Mouse (Mus musculus): ENCODE measurements around the gene Atp9a. TPM values are rescaled to one million over a fixed set of nuclear protein-coding genes. Genes with fewer than 3 reads are reported as not detected.
A peak's percentile ranks its signal among the peaks of the same experiment; 100 is the strongest.
"Not testable (repeated sequence)": the region's sequence is repeated elsewhere in the genome, so short reads cannot be mapped to it uniquely, and the experiment has no call there.

Atp9a gene
- polyA plus RNA-seq, 1 experiment from 2014 or later: 35.2 TPM

DNA sequence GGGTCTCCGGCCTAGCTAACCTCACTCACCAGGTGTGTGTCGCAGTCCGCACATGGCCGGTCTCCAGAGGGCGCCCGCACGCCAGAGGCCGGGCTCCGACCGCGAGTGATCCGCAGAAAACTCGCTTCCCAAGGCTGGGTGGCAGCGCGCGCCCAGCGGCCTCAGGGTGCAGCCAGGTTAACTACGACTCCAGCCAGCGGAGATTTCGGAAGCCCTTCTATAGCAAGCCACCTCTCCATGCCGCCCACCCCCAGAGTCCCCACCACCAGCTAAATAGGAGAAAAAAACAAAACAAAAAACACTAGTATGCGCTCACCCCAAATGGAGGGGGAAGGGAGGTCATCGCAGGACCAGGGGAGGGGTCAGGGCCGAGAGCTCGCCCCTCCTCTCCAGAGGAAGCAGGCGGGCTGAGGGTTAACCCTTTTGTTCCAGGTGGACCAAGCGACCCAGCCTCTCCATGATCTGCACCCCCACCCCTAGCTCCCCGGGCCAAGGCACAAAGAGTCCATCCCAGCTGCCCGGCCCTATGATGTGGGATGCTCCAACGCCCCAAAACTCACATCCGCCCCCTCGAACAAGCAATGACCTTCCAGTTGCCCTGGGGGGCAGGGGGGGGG is 23.0 kb upstream of the Atp9a start:
- peak; percentile 55; the same call in 1 of the 2 replicates for ATAC-seq
- peak overlapping the region; percentile 76 for H3K9ac ChIP-seq
- 1% methylated on average over 32 of the region's 32 CpGs for WGBS

DNA sequence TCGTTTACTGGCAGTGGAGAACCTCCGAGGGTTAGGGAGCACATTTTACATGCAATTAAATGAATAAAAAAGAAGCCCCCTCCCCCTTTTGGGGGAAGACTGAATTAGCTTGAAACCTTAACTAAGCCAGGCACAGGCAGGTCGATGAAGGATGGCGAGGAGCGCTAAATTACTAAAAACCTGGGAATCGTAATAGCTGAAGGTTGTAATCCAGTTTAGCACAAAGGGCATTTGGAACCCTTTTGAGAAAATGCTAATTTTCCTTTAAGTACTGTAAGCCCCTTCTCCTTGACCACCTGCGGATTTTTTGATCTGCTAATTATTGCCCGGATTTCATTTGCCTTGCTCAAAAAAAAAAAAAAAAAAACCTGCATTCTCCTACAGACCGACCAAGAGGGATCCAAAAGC is 22.3 kb upstream of the Atp9a start:
- peak; percentile 19; the same call in 1 of the 2 replicates for ATAC-seq
- no peaks in the 10 kb centered on the region for H3K36me3 ChIP-seq (ENCODE audit: poor library complexity, severe bottlenecking)
- H3K4me1 ChIP-seq: peaks cover 51% of the 10 kb centered on the region
- H3K4me2 ChIP-seq: peak overlapping the region; percentile 91
- 3% methylated on average over 9 of the region's 9 CpGs for WGBS
- peak overlapping the region; percentile 34; the same call in 1 of the 2 replicates for H3K9ac ChIP-seq
- H3K4me3 ChIP-seq: peak overlapping the region; percentile 56
- no peaks in the 10 kb centered on the region for H3K9me3 ChIP-seq (replicated peaks)
- H3K27me3 ChIP-seq: peaks cover 57% of the 10 kb centered on the region
- no peak overlapping the region for H3K27ac ChIP-seq

More for the DNA sequence above, 23.0 kb upstream of the Atp9a start:
- Histone ChIP-seq H3K9me3 (replicated peaks) (no peaks in the 10 kb centered on the region), H3K27ac (peak overlapping the region; percentile 76), H3K36me3 (ENCODE audit: poor library complexity, severe bottlenecking) (no peaks in the 10 kb centered on the region), H3K4me1 (peaks cover 51% of the 10 kb centered on the region), H3K27me3 (peaks cover 64% of the 10 kb centered on the region), H3K4me3 (peak overlapping the region; percentile 56), H3K4me2 (peak overlapping the region; percentile 91)

- no peaks in the 10 kb centered on the region for H3K9me3 ChIP-seq (replicated peaks)
- H3K9ac ChIP-seq: peak overlapping the region; percentile 34
- H3K4me3 ChIP-seq: peak overlapping the region; percentile 21
- H3K4me1 ChIP-seq: peaks cover 51% of the 10 kb centered on the region
- no peaks in the 10 kb centered on the region for H3K36me3 ChIP-seq (ENCODE audit: poor library complexity, severe bottlenecking)
- WGBS: 5% methylated on average over 7 of the region's 7 CpGs
- peak overlapping the region; percentile 91 for H3K4me2 ChIP-seq
- peak overlapping the region; percentile 25; the same call in 1 of the 2 replicates for H3K27ac ChIP-seq
- peaks cover 52% of the 10 kb centered on the region for H3K27me3 ChIP-seq
- ATAC-seq: no peak
Measured at GRCm38 (mm10) chr2:168763785-168764184, 21.6 kb upstream of the Atp9a start.

- no peak for ATAC-seq
- WGBS: under 1% methylated on average over 12 of the region's 12 CpGs
- Histone ChIP-seq H3K4me1 (peaks cover 51% of the 10 kb centered on the region), H3K36me3 (ENCODE audit: poor library complexity, severe bottlenecking) (no peaks in the 10 kb centered on the region), H3K4me2 (peak overlapping the region; percentile 55), H3K9me3 (replicated peaks) (no peaks in the 10 kb centered on the region), H3K9ac (peak overlapping the region; percentile 52), H3K27ac (no peak overlapping the region), H3K4me3 (peak overlapping the region; percentile 25), H3K27me3 (peaks cover 38% of the 10 kb centered on the region)
Measured at GRCm38 (mm10) chr2:168762411-168762815, 20.2 kb upstream of the Atp9a start.

- no peak for ATAC-seq
- H3K4me2 ChIP-seq: peak overlapping the region; percentile 55
- no peaks in the 10 kb centered on the region for H3K9me3 ChIP-seq (replicated peaks)
- H3K4me1 ChIP-seq: peaks cover 49% of the 10 kb centered on the region
- peaks cover 34% of the 10 kb centered on the region for H3K27me3 ChIP-seq
- H3K36me3 ChIP-seq (ENCODE audit: poor library complexity, severe bottlenecking): no peaks in the 10 kb centered on the region
- H3K4me3 ChIP-seq: peak overlapping the region; percentile 25; the same call in 1 of the 2 replicates
- peak overlapping the region; percentile 52; the same call in 1 of the 2 replicates for H3K9ac ChIP-seq
- WGBS: 4% methylated on average over 4 of the region's 4 CpGs
- no peak overlapping the region for H3K27ac ChIP-seq
Measured at GRCm38 (mm10) chr2:168761954-168762353, 19.7 kb upstream of the Atp9a start.

DNA sequence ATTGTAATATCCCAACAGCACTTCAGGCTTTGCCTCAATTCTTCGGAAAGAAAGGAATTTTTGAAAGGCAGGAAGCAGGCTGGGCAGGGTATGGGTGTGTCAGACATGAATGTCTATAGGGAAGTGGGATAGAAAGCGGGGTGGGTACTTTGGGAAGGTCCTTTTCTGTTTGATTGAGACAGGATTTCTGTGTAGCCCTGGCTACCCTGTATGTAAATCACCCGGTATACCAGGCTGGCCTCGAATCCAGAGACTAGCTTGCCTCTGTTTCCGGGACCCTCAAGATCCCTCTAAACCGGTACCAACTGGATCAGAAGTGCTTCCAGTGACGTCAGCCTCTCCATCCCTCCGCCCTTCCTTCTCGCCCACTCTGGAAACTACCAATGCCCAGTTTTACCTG is 18.9 kb upstream of the Atp9a start:
- Histone ChIP-seq H3K4me1 (peaks cover 41% of the 10 kb centered on the region), H3K36me3 (ENCODE audit: poor library complexity, severe bottlenecking) (peaks cover 3% of the 10 kb centered on the region), H3K4me2 (no peak overlapping the region), H3K27ac (no peak overlapping the region), H3K9ac (no peak overlapping the region), H3K27me3 (peaks cover 26% of the 10 kb centered on the region), H3K4me3 (no peak overlapping the region), H3K9me3 (replicated peaks) (no peaks in the 10 kb centered on the region)
- WGBS: 87% methylated on average over 9 of the region's 9 CpGs
- ATAC-seq: no peak

DNA sequence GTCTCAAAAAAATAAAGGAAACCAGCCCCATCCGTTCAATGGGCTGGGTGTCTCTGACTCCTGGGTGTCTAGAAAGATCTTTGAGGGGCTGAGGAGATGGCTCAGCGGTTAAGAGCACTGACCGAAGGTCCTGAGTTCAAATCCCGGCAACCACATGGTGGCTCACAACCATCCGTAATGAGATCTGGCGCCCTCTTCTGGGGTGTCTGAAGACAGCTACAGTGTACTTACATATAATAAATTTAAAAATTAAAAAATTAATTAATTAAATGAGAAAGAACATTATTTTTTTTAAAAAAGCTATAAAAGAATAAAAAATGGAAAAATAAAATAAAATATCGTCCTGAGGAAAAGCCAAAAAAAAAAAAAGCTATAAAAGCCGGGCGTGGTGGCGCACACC is 2.2 kb upstream of the Atp9a start:
- H3K4me3 ChIP-seq; H3K9ac ChIP-seq; ATAC-seq; H3K4me2 ChIP-seq; H3K9me3 ChIP-seq (replicated peaks); H3K36me3 ChIP-seq (ENCODE audit: poor library complexity, severe bottlenecking); H3K27ac ChIP-seq; H3K4me1 ChIP-seq; H3K27me3 ChIP-seq: not testable (repeated sequence)
- 88% methylated on average over 10 of the region's 10 CpGs for WGBS

GRCm38 (mm10) chr2:168742649-168743048 is 440 bp upstream of the Atp9a start:
- peak overlapping the region; percentile 71 for H3K4me2 ChIP-seq
- H3K27me3 ChIP-seq: no peaks in the 10 kb centered on the region
- H3K36me3 ChIP-seq (ENCODE audit: poor library complexity, severe bottlenecking): no peaks in the 10 kb centered on the region; the same call in 1 of the 2 replicates
- ATAC-seq: no peak
- 25% methylated on average over 7 of the region's 7 CpGs for WGBS
- peaks cover 10% of the 10 kb centered on the region; the same call in 1 of the 2 replicates for H3K4me1 ChIP-seq
- no peaks in the 10 kb centered on the region for H3K9me3 ChIP-seq (replicated peaks)
- H3K9ac ChIP-seq: peak overlapping the region; percentile 93; the same call in 1 of the 2 replicates
- peak overlapping the region; percentile 89; the same call in 1 of the 2 replicates for H3K4me3 ChIP-seq
- 0 out of 2 replicates have a peak overlapping the region, but pooled peaks have one; percentile 89 for H3K27ac ChIP-seq

DNA sequence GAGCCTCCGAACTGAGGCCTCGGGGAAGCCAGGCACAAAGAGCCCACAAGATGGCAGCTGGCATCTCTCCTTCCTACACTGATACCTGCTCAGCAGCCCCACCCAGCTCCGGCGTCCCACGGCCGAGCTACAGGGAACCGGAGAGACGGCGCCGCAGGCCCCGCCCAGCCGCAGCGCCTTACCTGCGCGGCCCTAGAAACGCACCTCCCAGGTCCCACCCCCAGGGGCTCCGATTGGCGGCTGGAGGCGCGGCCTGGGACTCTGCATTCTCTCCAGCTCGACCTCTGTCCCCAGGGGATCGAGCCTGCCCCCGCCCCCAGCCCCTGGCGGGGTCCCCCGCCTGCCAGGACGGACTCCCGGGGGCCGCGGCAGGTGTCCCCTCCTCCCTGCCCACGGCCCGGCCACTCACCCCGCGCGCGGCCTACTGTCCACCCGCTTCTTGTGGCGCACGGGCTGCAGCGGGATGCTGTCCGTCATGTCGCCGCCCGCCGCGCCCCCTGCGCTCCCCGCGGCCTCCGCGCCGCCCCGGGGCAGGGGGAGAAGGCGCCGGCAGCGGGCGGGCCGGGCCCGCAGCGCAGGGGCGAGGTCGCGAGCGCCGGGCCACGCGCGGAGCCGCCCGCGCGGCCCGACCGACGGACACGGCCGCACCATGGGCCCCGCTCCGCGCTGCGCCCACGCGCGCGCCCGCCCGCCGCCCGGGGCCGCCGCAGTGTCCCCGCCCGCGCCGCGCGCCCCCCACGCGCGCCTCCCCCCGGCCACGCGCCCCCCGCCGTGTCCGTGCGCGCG is 743 bp downstream of the Atp9a start:
- H3K9ac ChIP-seq: peak overlapping the region; percentile 93
- H3K36me3 ChIP-seq (ENCODE audit: poor library complexity, severe bottlenecking): no peaks in the 10 kb centered on the region
- peak overlapping the region; percentile 89 for H3K4me3 ChIP-seq
- ATAC-seq: peak; percentile 87
- H3K4me2 ChIP-seq: peak overlapping the region; percentile 71
- H3K27me3 ChIP-seq: no peaks in the 10 kb centered on the region
- no peaks in the 10 kb centered on the region for H3K9me3 ChIP-seq (replicated peaks)
- H3K4me1 ChIP-seq: peaks cover 10% of the 10 kb centered on the region; the same call in 1 of the 2 replicates
- 0% methylated on average over 33 of the region's 108 CpGs for WGBS
- peak overlapping the region; percentile 90 for H3K27ac ChIP-seq

DNA sequence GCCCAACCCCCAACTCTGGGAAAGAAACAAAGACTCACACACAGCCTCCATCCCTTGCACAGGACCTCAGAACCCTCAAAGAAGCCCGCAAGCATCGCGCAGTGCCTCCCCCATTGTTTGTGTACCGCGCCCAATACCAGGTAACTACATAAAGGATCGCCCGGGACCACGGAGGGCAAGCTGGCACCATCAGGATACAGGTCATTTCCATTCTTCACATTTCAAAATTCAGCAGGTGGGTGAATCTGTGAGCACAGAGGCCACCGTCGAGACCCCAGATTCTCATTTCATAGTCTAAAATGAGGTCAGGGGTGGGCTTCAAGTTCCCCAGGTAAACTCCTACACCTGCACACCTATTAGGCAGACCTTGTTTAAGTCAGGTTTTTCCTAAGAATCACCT is 1.7 kb downstream of the Atp9a start:
- Histone ChIP-seq H3K36me3 (ENCODE audit: poor library complexity, severe bottlenecking) (no peaks in the 10 kb centered on the region), H3K9me3 (replicated peaks) (no peaks in the 10 kb centered on the region), H3K27me3 (no peaks in the 10 kb centered on the region), H3K4me2 (peak overlapping the region; percentile 71), H3K9ac (peak overlapping the region; percentile 93; the same call in 1 of the 2 replicates), H3K4me1 (peaks cover 10% of the 10 kb centered on the region), H3K27ac (peak overlapping the region; percentile 90; the same call in 1 of the 2 replicates), H3K4me3 (peak overlapping the region; percentile 89)
- 90% methylated on average over 10 of the region's 10 CpGs for WGBS
- ATAC-seq: no peak

- H3K4me1 ChIP-seq: peaks cover 17% of the 10 kb centered on the region
- H3K4me2 ChIP-seq: no peak overlapping the region
- H3K27ac ChIP-seq: no peak overlapping the region
- no peak overlapping the region for H3K9ac ChIP-seq
- H3K36me3 ChIP-seq (ENCODE audit: poor library complexity, severe bottlenecking): no peaks in the 10 kb centered on the region
- 88% methylated on average over 1 of the region's 1 CpGs for WGBS
- H3K9me3 ChIP-seq (replicated peaks): no peaks in the 10 kb centered on the region
- H3K4me3 ChIP-seq: no peak overlapping the region
- no peaks in the 10 kb centered on the region for H3K27me3 ChIP-seq
- ATAC-seq: no peak
Measured at GRCm38 (mm10) chr2:168738854-168739253, 3.4 kb downstream of the Atp9a start.

DNA sequence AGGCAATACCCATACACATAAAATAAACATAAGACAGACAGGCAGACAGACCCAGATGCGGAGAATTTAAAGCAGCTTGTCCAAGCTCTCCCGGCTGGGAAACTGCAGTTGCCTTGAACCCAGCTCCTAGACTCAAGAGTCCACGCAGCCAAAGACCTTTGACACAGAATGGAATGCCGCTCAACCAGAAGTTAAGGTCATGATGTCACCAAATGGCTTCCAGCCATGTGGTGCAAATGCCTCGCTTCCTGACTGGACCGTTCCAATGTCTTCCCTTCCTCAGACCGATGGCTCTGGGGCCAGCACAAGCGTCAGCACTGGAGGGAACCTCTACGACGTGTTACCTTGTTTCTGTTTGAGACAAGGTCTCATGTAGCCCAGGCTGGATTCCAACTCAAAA is 4.3 kb downstream of the Atp9a start:
- Histone ChIP-seq H3K9me3 (replicated peaks) (no peaks in the 10 kb centered on the region), H3K27ac (no peak overlapping the region), H3K36me3 (ENCODE audit: poor library complexity, severe bottlenecking) (no peaks in the 10 kb centered on the region), H3K4me1 (peaks cover 18% of the 10 kb centered on the region), H3K9ac (no peak overlapping the region), H3K27me3 (no peaks in the 10 kb centered on the region), H3K4me3 (no peak overlapping the region), H3K4me2 (no peak overlapping the region)
- ATAC-seq: no peak
- 94% methylated on average over 10 of the region's 10 CpGs for WGBS

All from forebrain, embryonic 13.5 days (tissue).